Mouse (Mus musculus): ENCODE measurements around the gene Dvl1.

The Dvl1 gene

DNA sequence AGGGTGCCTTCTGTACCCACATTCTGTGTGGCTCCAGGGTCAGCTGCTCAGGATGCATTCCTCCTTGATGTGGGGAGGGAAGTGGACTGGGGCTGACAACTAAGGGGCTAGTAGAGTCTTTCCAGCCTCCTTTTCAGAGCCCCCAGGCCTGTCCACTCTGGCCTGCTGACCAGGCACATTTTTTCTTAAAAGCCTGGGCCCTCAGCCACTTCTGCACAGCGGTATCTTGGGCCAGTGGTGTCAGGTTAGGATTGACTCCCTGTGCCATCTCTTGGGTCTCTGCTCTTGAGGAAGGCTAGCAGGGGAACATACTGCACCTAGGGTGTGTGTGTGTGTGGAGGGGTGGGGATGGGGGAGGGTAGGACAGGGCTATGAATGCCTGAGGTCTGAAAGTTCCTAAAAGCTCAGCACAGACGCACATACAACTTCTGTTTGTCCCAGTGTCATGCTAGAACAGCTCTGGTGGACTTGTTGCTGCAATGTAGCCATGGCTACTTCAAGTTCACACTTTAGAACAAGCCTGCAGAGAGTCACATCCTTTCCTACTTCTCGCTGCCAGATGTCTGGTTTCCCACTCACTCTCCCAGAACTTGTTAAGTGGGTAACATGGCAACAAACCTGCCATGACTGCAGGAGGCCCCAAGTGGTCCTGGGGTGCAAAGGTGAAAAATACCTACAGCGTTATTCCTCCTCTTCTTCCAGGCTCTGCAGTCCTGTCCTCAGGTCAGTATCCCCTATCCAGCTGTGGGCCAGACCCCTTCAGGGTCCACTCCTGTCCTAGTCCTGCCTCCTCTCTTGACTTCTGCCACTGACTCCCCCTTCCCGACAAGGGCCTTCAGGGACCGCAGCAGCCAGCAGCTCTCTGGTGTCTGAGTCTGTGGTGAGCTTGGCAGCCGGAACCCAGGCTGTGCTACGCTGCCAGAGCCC lies 6.9 kb upstream of the Dvl1 start:
- no peak for DNase-seq (ENCODE audit: low read depth, low spot score)

DNA sequence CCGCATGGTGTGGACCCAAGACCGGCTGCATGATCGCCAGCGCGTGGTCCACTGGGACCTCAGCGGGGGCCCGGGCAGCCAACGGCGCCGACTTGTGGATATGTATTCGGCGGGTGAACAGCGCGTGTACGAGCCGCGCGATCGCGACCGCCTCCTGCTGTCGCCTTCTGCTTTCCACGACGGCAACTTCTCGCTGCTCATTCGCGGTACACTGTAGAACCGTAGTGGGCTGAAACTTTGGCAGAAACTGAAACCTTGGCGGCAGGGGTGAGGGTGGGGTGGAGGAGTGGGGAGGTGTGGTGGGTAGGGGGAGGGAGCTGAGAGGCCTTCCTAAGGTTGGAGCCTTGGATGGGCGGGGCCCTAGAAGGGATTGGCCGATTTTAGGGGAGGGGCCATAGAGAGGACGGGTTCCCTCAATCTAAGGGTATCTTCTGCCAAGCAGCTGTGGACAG lies 6.2 kb upstream of the Dvl1 start:
- no peak for DNase-seq (ENCODE audit: low read depth, low spot score)

- no peak for DNase-seq (ENCODE audit: low read depth, low spot score)
Measured at GRCm38 (mm10) chr4:155841651-155842270, 5.4 kb upstream of the Dvl1 start.

DNA sequence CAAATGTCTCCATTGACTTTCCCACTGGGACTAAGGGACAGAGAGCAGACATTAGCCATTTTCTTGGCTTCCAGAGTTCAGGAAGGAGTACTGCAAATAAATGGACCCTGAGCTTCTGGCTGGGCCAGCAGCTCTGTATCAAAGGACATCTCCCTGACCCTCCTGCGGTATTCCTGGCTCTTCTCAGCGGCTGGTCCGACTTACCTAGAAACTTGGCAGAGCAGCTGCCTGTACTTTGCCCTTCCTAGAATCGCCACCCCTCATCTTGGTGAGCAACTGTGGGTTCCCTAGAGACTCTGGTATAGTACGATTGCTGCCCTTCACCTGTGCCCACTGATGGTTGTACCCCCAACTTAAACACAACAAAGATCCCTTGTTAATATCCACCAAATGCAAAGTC lies 4.0 kb upstream of the Dvl1 start:
- DNase-seq (ENCODE audit: low read depth, low spot score), result no peak

DNA sequence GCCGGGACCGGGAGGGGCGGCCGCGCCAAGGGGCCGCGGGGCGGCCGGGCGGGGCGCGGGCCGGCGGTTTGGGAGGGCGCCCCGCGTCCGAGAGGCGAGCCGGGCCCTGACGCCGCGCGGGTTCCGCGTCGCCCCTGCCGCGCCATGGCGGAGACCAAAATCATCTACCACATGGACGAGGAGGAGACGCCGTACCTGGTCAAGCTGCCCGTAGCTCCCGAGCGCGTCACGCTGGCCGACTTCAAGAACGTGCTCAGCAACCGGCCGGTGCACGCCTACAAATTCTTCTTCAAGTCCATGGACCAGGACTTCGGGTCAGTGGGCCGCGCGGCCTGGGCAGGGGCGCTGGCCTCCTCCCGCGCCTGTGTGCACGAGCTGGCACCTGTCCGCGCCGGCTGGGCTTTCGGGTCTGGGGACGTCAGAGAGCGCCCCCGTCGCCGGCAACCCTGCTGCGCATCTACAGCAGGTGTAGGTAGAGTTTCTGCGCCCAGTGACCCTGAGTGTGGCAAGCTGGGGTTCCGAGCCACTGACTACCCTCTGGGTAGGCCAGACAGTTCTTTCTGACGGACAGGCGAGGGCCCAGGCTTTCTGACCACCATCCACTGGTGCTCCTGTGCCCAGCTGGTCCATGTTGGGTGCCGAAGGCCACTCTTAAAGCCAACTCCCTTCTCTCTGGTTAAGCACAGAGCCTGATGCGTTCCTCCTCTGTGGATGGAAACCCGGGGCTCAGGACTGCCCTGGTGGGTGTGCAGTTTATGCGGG lies 570 bp downstream of the Dvl1 start:
- no peak for DNase-seq (ENCODE audit: low read depth, low spot score)

GRCm38 (mm10) chr4:155848434-155849095 lies 1.4 kb downstream of the Dvl1 start:
- DNase-seq (ENCODE audit: low read depth, low spot score), result no peak

DNA sequence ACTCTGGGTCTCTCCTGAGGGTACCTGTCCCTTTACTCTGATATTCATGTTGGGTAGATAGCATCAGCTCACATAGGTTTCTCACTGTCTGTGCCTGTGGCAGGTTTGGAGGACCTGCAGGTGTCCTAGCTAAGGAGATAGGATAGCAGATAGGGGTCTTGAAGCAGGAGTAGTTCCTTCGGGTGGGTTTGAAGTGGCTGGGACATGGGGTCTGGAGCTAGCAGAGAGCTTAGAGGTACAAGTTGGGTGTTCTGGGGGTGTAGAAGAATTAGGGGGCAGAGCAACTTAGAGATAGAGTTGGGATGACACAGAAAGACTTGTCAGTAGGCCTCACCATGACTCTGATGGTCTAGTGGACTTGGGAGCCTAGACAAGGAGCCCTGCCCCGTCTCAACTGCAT lies 2.2 kb downstream of the Dvl1 start:
- no peak for DNase-seq (ENCODE audit: low read depth, low spot score)

DNA sequence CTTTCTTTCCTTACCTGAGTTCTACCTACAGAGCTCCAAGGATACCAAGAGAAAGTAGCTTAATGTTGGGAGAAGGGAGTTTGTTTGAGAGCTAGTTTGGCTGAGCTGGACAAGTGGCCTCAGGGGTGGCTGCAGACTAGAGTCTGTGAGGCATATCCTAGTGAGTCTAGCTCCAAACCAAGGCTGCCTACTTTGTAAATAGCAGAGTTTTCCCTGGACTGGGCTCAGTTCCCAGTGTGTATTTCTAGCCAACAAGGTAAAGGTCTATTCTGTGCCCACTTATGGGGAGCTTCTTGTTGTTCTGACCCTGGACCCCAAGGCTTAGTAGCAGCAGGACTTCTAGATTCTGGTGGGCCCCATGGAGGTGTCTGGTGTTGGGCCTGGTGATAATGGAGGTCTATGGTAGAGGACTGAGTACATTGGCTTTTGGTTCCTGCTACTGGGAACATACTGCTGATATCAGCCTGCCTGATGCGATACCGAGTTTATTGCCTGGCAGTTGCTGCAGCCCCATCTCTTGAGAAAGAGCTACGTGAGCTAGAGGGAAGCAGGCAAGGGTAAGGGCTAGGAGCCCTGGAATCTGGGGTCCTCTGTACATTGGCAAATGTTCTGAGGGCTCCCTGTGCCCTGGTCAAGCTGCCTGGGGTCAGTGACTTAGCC lies 2.7 kb downstream of the Dvl1 start:
- DNase-seq (ENCODE audit: low read depth, low spot score), result no peak

GRCm38 (mm10) chr4:155851368-155851767 lies 4.2 kb downstream of the Dvl1 start:
- no peak for DNase-seq (ENCODE audit: low read depth, low spot score)

- DNase-seq (ENCODE audit: low read depth, low spot score), result no peak
Measured at GRCm38 (mm10) chr4:155851951-155852411, 4.8 kb downstream of the Dvl1 start.

- DNase-seq (ENCODE audit: low read depth, low spot score), result no peak
Measured at GRCm38 (mm10) chr4:155853421-155853820, 6.2 kb downstream of the Dvl1 start.

GRCm38 (mm10) chr4:155854991-155855390 lies 7.8 kb downstream of the Dvl1 start:
- no peak for DNase-seq (ENCODE audit: low read depth, low spot score)

DNA sequence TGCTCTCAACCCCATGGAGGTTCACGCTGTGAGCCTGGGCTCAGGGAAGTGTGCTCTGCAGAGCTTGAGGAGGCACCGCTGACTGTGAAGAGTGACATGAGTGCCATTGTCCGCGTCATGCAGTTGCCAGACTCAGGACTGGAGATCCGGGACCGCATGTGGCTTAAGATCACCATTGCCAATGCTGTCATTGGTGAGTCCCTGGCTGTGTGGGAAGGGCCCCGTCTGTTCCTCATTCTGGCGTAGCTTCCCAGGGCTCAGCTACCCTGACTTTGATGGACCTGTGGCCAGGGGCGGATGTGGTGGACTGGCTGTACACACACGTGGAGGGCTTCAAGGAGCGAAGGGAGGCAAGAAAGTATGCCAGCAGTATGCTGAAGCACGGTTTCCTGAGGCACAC lies 8.9 kb downstream of the Dvl1 start:
- DNase-seq (ENCODE audit: low read depth, low spot score), result no peak

GRCm38 (mm10) chr4:155856881-155857280 lies 9.7 kb downstream of the Dvl1 start:
- DNase-seq (ENCODE audit: low read depth, low spot score), result no peak

GRCm38 (mm10) chr4:155859318-155859717 lies 12.1 kb downstream of the Dvl1 start:
- DNase-seq (ENCODE audit: low read depth, low spot score), result no peak

DNA sequence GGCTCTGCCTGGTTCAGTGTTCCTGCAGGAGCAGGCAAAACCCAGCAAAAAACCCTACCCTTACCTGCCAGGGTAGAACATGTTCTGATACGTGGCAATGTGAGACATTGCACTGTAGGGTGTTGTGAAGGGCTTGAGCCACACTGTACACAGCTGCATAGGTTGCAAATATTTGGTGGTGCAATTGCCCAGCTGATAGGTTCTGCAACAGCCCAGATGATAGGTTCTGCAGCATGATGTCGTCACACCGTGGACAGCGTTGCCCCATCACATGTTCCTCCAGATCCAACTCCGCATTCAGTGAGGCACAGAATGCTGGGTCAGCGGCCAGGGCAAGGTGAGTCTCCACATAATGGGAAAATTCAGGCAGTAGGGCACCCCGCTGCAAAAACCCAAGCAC lies 14.6 kb downstream of the Dvl1 start:
- no peak for DNase-seq (ENCODE audit: low read depth, low spot score)

DNA sequence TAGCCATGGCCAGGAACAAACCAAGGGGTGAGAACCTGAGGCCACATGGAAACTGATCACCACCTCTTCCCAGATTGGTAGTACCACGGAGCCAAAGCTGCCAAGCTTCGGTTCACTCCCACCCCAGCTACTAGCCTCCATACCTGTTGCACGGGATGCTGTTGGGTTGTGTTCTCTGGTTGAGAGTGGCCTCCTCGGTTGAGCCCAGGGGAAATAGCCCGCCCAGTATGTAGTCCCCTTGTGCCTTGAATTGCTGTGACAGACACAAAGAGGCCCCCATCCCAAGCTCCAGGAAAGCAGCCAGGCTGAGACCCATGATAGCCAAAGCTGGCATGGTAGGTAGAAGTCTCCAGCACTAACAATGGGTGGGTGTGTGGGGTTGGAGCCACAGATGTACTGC lies 15.8 kb downstream of the Dvl1 start, which contains the start of gene Tas1r3:
Gene Tas1r3 (minus strand): TSS at position 362 of the 400 bp plus-strand sequence.
- DNase-seq (ENCODE audit: low read depth, low spot score), result no peak

DNA sequence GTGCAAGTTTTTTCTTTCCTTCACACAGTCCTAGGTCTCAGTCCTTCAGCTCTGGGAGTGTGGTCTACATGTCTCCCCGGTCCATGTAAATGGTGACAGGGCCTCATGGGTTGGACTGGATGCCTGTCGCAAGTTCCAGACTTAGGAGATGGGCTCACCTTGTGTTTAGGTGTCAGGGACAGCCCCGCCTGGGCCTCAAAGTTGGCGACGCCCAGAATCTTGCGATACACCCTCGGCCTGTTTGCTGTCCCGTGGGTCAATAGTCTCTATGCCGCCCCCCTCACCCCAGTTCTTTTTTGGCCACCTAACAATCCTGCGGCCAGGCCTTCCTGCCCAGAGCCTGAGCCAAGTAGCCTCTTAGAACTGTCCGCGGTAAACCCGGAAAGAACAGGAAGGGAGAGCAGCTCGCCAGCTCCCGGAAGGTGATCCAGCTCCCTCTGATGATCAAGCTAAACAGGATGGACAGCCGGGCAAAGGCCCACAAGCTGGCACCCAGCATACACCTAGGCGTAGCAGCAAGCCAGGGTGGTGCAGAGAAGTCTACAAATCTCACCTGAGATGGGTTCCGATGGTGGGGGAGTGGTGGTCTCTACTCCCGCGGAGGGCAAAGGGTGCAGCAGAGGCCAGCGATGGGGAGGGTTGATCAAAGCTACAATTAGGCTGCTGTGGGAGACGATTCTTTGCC lies 21.6 kb downstream of the Dvl1 start:
- no peak for DNase-seq (ENCODE audit: low read depth, low spot score)

DNA sequence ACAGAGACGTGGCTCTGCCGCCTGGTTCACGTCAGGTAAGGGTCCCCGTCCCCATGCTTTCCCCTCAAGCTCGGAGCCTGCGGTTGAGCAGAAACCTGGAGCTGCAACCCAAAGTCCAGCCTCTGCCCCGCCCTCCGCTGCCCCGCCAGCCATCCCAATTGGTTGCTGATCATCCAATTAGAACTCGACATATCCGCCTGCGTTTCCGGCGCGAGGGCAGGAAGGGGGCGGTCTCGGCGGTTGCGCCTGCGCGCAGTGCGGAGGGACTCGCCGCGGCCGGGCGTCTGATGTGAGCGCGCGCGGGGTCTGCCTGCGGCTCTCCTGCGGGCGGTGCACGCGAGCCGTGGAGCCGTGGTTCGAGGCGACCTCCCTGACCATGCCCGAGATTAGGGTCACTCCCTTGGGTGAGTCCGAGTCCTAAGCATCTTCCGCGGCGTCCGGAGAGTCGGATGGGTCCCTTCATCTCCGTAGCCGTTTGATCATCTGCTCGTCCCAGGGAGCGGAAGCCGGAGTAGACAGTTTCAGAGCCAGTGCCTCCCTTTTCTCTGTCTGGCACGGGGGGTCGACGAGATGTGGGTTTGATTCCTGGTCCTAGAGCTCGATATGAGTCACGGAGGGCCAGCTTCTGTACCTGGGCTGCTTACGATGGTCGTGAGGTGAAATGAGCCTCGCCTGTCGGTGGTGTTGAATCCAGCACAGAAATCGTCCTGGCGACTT lies 22.3 kb downstream of the Dvl1 start, which contains the start of the genes Cptp and Ints11:
Gene Cptp (minus strand): TSS at position 124 of the 717 bp plus-strand sequence.
Gene Ints11 (plus strand): TSS at position 230 of the 717 bp plus-strand sequence.
- DNase-seq (ENCODE audit: low read depth, low spot score), result peak; percentile 89

Measured in c-Kit-negative CD71-positive TER-119-positive erythroid progenitor cells, embryonic 14.5 days (primary cell).